Mouse (Mus musculus): ENCODE results near the gene Pcdh15.

- TF ChIP-seq POLR2A (IDR thresholded peaks at IDR 0.05; ENCODE audit: borderline replicate concordance, low read depth, low read length) (no peak), CTCF (IDR thresholded peaks at IDR 0.05; ENCODE audit: low read depth, low read length) (no peak)
Measured at GRCm38 (mm10) chr10:74257716-74258446, 1158.7 kb downstream of the Pcdh15 start.

Data from bone marrow macrophage, adult 2 months (primary cell).